Mouse (Mus musculus): ENCODE measurements around the gene Nisch. TPM values are rescaled to one million over a fixed set of nuclear protein-coding genes. Genes with fewer than 3 reads are reported as not detected.
A peak's percentile ranks its signal among the peaks of the same experiment; 100 is the strongest.

Gene Nisch
- polyA plus RNA-seq, 1 experiment: 233 TPM

DNA sequence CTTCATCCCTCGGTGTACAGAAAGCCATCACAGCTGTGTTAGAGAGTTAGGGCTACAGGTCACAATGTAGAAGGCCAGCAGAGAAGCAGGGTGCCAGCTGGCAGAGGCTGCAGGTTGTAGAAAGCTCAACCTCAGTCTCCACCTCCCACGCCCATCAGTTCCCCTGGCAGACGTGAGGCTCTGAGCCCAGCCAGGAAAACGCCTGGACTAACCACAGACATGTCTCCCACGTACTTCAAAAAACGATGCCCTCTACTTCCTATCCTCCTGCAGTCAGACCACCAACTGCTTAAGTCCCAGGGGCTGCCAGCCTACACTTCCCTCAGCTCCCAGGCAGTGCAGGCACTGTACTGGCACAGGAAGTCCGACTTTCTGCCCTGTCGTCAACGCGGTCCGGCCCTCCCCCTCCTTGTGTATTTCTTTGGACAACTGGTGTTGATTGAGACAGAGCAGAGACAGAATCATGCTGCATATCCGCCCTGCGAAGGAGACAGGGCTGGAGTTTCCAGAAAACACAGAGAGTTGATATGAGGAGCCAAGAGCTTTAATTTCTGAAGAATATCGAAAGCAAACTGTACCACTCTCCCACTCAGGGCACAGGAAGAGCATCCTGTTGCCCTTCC is 21.7 kb downstream of the Nisch start:
- no peak overlapping the region for H3K4me3 ChIP-seq (replicated peaks; ENCODE audit: control insufficient read depth, low read depth, low read length)
- no peak for TF ChIP-seq CTCF (IDR thresholded peaks at IDR 0.05; ENCODE audit: control insufficient read depth, insufficient read depth, low read length)
- TF ChIP-seq POLR2A (IDR thresholded peaks at IDR 0.05; ENCODE audit: borderline replicate concordance, control insufficient read depth, low read depth, low read length): no peak
- 20% methylated on average over 14 of the region's 14 CpGs for WGBS
- H3K27ac ChIP-seq (ENCODE audit: control insufficient read depth, insufficient read depth, low read depth, low read length, poor library complexity): peak overlapping the region; percentile 52
- no peaks in the 10 kb centered on the region; the same call in 1 of the 2 replicates for H3K4me1 ChIP-seq (ENCODE audit: control insufficient read depth, insufficient read depth, low read length)

DNA sequence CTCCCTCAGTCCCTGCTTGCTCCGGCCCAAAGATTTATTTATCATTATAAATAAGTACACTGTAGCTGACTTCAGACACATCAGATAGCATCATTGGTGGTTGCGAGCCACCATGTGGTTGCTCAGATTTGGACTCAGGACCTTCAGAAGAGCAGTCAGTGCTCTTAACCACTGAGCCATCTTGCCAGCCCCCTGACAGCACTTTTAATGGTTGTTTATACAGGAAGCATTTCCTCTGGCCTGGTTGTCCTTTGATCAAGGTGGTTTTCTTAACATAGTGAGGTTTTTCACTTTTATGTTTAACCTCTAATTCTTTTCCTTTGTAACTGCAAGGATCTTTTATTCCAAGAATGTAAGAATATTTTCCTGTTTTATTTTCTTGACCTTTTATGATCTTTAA is 22.3 kb downstream of the Nisch start:
- 68% methylated on average over 2 of the region's 2 CpGs for WGBS
- no peak overlapping the region for H3K27ac ChIP-seq (ENCODE audit: control insufficient read depth, insufficient read depth, low read depth, low read length, poor library complexity)
- no peak overlapping the region for H3K4me3 ChIP-seq (replicated peaks; ENCODE audit: control insufficient read depth, low read depth, low read length)
- TF ChIP-seq POLR2A (IDR thresholded peaks at IDR 0.05; ENCODE audit: borderline replicate concordance, control insufficient read depth, low read depth, low read length) (no peak), CTCF (IDR thresholded peaks at IDR 0.05; ENCODE audit: control insufficient read depth, insufficient read depth, low read length) (no peak)
- peaks cover 3% of the 10 kb centered on the region; the same call in 1 of the 2 replicates for H3K4me1 ChIP-seq (ENCODE audit: control insufficient read depth, insufficient read depth, low read length)

DNA sequence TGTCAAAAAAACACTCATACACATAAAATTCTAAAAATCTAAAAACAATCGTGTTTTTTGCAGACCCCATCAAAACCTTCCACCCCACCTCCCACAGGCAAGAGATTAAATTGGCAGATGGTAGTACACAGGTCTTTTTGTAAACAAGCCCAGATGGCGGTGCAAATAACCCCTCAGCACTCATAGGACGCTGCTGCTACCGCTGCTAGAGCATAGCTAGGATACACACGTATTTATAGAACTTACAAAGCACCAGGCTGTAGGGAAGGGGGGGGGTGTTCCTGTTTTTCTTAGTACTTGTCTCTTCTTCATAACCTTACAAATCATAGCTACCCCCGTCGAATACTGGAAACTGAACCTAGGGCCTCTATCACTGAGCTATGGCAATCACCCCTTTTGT is 23.0 kb downstream of the Nisch start:
- 77% methylated on average over 7 of the region's 7 CpGs for WGBS
- H3K27ac ChIP-seq (ENCODE audit: control insufficient read depth, insufficient read depth, low read depth, low read length, poor library complexity): no peak overlapping the region
- TF ChIP-seq POLR2A (IDR thresholded peaks at IDR 0.05; ENCODE audit: borderline replicate concordance, control insufficient read depth, low read depth, low read length) (no peak), CTCF (IDR thresholded peaks at IDR 0.05; ENCODE audit: control insufficient read depth, insufficient read depth, low read length) (no peak)

DNA sequence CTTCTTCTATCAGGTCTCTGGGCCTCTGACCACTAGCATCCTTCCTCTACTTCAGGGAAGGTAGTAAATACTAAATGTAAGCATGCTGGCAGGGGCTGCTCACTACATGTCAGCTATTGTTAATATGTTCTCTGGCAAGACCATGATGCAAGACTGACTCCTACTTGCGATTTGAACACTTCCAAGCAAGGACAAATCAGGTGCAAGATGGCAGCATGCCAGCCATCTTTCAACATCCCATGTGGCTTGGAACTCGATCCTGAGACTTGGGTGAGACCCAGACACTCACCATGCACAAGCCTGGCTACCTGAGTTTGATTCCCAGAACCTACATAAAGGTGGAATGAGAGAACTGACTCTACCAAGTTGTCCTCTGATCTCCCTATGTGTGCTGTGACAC is 24.8 kb downstream of the Nisch start:
- H3K4me1 ChIP-seq (ENCODE audit: control insufficient read depth, insufficient read depth, low read length): peaks cover 4% of the 10 kb centered on the region; the same call in 1 of the 2 replicates
- WGBS: 34% methylated on average over 2 of the region's 2 CpGs
- no peak overlapping the region for H3K27ac ChIP-seq (ENCODE audit: control insufficient read depth, insufficient read depth, low read depth, low read length, poor library complexity)
- no peak overlapping the region for H3K4me3 ChIP-seq (replicated peaks; ENCODE audit: control insufficient read depth, low read depth, low read length)
- TF ChIP-seq CTCF (IDR thresholded peaks at IDR 0.05; ENCODE audit: control insufficient read depth, insufficient read depth, low read length): no peak
- TF ChIP-seq POLR2A (IDR thresholded peaks at IDR 0.05; ENCODE audit: borderline replicate concordance, control insufficient read depth, low read depth, low read length): no peak

More for the DNA sequence above, 23.0 kb downstream of the Nisch start:
- Histone ChIP-seq H3K4me1 (ENCODE audit: control insufficient read depth, insufficient read depth, low read length) (peaks cover 3% of the 10 kb centered on the region; the same call in 1 of the 2 replicates), H3K4me3 (replicated peaks; ENCODE audit: control insufficient read depth, low read depth, low read length) (no peak overlapping the region)

DNA sequence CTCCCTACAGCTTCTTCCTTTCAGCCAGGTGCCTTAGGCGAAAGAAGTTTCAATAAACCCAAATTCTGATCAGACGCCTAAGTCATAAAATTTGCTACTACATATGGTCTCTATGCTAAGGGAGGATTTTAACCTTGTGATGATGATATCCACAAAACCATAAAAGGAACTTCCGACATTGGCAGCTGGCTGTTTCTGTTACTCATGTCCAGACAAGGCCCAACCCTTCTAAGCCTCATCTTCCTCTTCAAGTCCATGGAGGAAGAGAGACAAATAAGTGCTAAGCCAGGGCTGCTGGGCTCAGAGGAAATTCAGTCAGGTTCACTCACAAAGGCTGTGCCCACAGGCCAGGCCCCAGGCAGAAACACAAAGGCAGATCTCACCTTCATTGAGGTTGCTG is 27.4 kb downstream of the Nisch start:
- TF ChIP-seq CTCF (IDR thresholded peaks at IDR 0.05; ENCODE audit: control insufficient read depth, insufficient read depth, low read length) (no peak), POLR2A (IDR thresholded peaks at IDR 0.05; ENCODE audit: borderline replicate concordance, control insufficient read depth, low read depth, low read length) (no peak)
- Histone ChIP-seq H3K27ac (ENCODE audit: control insufficient read depth, insufficient read depth, low read depth, low read length, poor library complexity) (peak overlapping the region; percentile 92), H3K4me1 (ENCODE audit: control insufficient read depth, insufficient read depth, low read length) (peaks cover 4% of the 10 kb centered on the region; the same call in 1 of the 2 replicates), H3K4me3 (replicated peaks; ENCODE audit: control insufficient read depth, low read depth, low read length) (no peak overlapping the region)
- WGBS: 64% methylated on average over 3 of the region's 3 CpGs

DNA sequence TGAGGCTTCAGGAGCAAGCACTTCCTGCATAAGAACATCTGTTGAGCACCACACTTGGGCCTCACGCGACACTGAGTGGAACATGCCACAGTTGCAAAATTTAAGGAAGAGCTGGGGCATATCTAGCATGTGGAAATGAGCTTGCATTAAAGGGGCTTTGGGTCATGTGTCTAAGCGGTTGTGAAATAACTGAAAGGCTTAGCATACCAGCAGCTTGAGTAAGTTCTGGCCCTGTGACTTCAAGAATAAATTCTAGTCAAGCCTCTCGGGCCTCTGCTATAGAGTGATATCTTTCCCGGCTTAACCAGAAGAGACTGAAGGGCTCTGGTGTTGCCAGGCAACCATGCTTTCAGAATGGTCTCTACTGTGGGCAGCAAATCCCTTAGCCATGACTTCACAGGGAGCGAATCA is 28.0 kb downstream of the Nisch start:
- peak overlapping the region; percentile 33 for H3K4me3 ChIP-seq (replicated peaks; ENCODE audit: control insufficient read depth, low read depth, low read length)
- H3K4me1 ChIP-seq (ENCODE audit: control insufficient read depth, insufficient read depth, low read length): peaks cover 5% of the 10 kb centered on the region; the same call in 1 of the 2 replicates
- peak overlapping the region; percentile 87 for H3K27ac ChIP-seq (ENCODE audit: control insufficient read depth, insufficient read depth, low read depth, low read length, poor library complexity)
- no peak for TF ChIP-seq POLR2A (IDR thresholded peaks at IDR 0.05; ENCODE audit: borderline replicate concordance, control insufficient read depth, low read depth, low read length)
- no peak for TF ChIP-seq CTCF (IDR thresholded peaks at IDR 0.05; ENCODE audit: control insufficient read depth, insufficient read depth, low read length)
- WGBS: 47% methylated on average over 6 of the region's 6 CpGs

DNA sequence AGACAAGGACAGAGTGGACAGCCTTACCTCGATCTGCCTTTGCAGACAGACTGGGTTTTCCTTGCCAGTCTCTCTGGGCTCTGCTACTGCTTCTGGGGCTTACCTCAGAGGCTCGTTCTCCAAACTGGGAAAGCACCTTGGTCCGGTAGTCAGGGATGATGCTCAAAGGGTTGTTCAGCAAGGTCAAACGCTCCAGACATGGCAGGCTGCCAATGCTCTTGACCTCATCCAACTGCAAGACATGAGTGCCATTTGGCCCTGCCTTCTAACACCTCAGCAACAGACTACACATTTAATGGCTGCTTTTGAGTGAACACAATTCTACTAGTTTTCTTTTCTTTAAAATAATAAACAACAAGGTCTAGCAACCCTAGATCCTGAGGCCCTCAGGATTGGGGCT is 30.1 kb downstream of the Nisch start:
- WGBS: 83% methylated on average over 4 of the region's 4 CpGs
- TF ChIP-seq POLR2A (IDR thresholded peaks at IDR 0.05; ENCODE audit: borderline replicate concordance, control insufficient read depth, low read depth, low read length) (no peak), CTCF (IDR thresholded peaks at IDR 0.05; ENCODE audit: control insufficient read depth, insufficient read depth, low read length) (no peak)
- Histone ChIP-seq H3K4me3 (replicated peaks; ENCODE audit: control insufficient read depth, low read depth, low read length) (no peak overlapping the region), H3K27ac (ENCODE audit: control insufficient read depth, insufficient read depth, low read depth, low read length, poor library complexity) (no peak overlapping the region), H3K4me1 (ENCODE audit: control insufficient read depth, insufficient read depth, low read length) (peaks cover 10% of the 10 kb centered on the region; the same call in 1 of the 2 replicates)

DNA sequence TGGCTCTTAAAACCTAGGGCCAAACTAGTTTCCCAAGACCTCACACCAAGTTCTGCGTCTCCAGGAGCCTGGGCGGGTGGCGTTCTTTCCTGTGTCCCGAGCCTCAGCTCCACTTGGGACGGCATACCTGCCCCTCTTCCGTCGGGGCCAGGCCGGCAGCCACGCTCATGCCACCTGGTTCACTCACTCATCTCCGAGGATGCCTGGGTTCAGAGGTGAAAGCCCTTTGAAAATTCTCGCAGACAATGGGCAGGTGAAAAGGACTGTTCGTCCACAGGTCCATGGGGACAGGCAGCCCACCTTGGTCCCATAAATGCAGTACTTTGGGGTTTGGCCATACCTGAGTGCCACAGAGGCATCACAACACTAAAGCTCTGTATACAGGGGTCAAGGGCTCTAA is 32.6 kb downstream of the Nisch start:
- no peak for TF ChIP-seq POLR2A (IDR thresholded peaks at IDR 0.05; ENCODE audit: borderline replicate concordance, control insufficient read depth, low read depth, low read length)
- TF ChIP-seq CTCF (IDR thresholded peaks at IDR 0.05; ENCODE audit: control insufficient read depth, insufficient read depth, low read length): no peak
- Histone ChIP-seq H3K27ac (ENCODE audit: control insufficient read depth, insufficient read depth, low read depth, low read length, poor library complexity) (peak overlapping the region; percentile 70), H3K4me3 (replicated peaks; ENCODE audit: control insufficient read depth, low read depth, low read length) (no peak overlapping the region), H3K4me1 (ENCODE audit: control insufficient read depth, insufficient read depth, low read length) (peaks cover 8% of the 10 kb centered on the region; the same call in 1 of the 2 replicates)
- WGBS: 87% methylated on average over 12 of the region's 12 CpGs

All from bone marrow, adult 2 months (tissue).